Mouse (Mus musculus) olfactory bulb, adult 2 months (tissue): ENCODE data around the gene Ccdc120.

Experiments used
- CTCF ChIP-seq: fragments of 200-500 bp; IDR thresholded peaks from 2 replicates; pipeline ENCODE4 v1.5.1; 2012; ENCODE audit warnings: low read depth, mild to moderate bottlenecking, low read length, moderate library complexity; ENCODE audit not compliant: insufficient read depth
- POLR2A ChIP-seq: fragments of 200-500 bp; IDR thresholded peaks from 2 replicates; pipeline ENCODE4 v1.6.1; 2012; ENCODE audit warnings: mild to moderate bottlenecking, low read depth, low read length, moderate library complexity; ENCODE audit not compliant: insufficient read depth

GRCm38 (mm10) chrX:7772766-7773165 is 22.1 kb upstream of the Ccdc120 start:
- TF ChIP-seq CTCF = no peak
- no peak for TF ChIP-seq POLR2A
